Mouse (Mus musculus) frontal cortex, postnatal 25 days (tissue): Measurements from ENCODE around the gene Hist1h2an.
A peak's percentile ranks its signal among the peaks of the same experiment; 100 is the strongest.
"Not testable (repeated sequence)": the region's sequence is repeated elsewhere in the genome, so short reads cannot be mapped to it uniquely, and the experiment has no call there.

Source experiments
- DNase-seq, 2 experiments: peaks; one replicate each; pipeline ENCODE4 v3.0.0; 2022; ENCODE audit warnings: low spot score in 2 of 2

Gene Hist1h2an

GRCm38 (mm10) chr13:21783255-21783617 lies 3.8 kb downstream of the Hist1h2an start, which contains the start of gene Hist1h3i:
Gene Hist1h3i (minus strand): TSS chr13:21783370.
- peak; percentile 11 to 30 for DNase-seq

- not testable (repeated sequence) for DNase-seq
Measured at GRCm38 (mm10) chr13:21782361-21783254, 4.4 kb downstream of the Hist1h2an start.

- DNase-seq = no peak
Measured at GRCm38 (mm10) chr13:21781639-21782038, 5.4 kb downstream of the Hist1h2an start.

GRCm38 (mm10) chr13:21781021-21781555 lies 5.9 kb downstream of the Hist1h2an start:
- DNase-seq = no peak

- DNase-seq = peak; percentile 36 to 40
Measured at GRCm38 (mm10) chr13:21779767-21780731, 7.0 kb downstream of the Hist1h2an start, which contains the start of gene Hist1h1b. Gene Hist1h1b (minus strand): TSS chr13:21780625.

GRCm38 (mm10) chr13:21778814-21779766 lies 7.9 kb downstream of the Hist1h2an start:
- DNase-seq = peak; percentile 39 to 47

GRCm38 (mm10) chr13:21755707-21756106 lies 31.3 kb downstream of the Hist1h2an start:
- no peak for DNase-seq

- DNase-seq = not testable (repeated sequence)
Measured at GRCm38 (mm10) chr13:21754294-21755001, 32.6 kb downstream of the Hist1h2an start.

- DNase-seq = peak; percentile 40 to 56
Measured at GRCm38 (mm10) chr13:21753524-21754285, 33.3 kb downstream of the Hist1h2an start, which contains the start of the genes Hist1h2ak and Hist1h2bn. Gene Hist1h2ak (minus strand): TSS chr13:21753827. Gene Hist1h2bn (plus strand): TSS chr13:21754123.

GRCm38 (mm10) chr13:21753051-21753523 lies 33.9 kb downstream of the Hist1h2an start:
- no peak for DNase-seq

- DNase-seq = no peak
Measured at GRCm38 (mm10) chr13:21752356-21752755, 34.7 kb downstream of the Hist1h2an start.

GRCm38 (mm10) chr13:21751827-21752226 lies 35.2 kb downstream of the Hist1h2an start:
- DNase-seq = no peak

- no peak for DNase-seq
Measured at GRCm38 (mm10) chr13:21751417-21751816, 35.6 kb downstream of the Hist1h2an start.

- DNase-seq = peak; percentile 90
Measured at GRCm38 (mm10) chr13:21750159-21751017, 36.6 kb downstream of the Hist1h2an start, which contains the start of gene Hist1h4k. Gene Hist1h4k (minus strand): TSS chr13:21750505.

- DNase-seq = no peak
Measured at GRCm38 (mm10) chr13:21749387-21750158, 37.4 kb downstream of the Hist1h2an start.

GRCm38 (mm10) chr13:21745006-21745405 lies 42.0 kb downstream of the Hist1h2an start:
- no peak for DNase-seq
